Mouse (Mus musculus): ENCODE measurements around the gene Gtpbp1. TPM values are rescaled to one million over a fixed set of nuclear protein-coding genes. Genes with fewer than 3 reads are reported as not detected.
"Not testable (repeated sequence)": the region's sequence is repeated elsewhere in the genome, so short reads cannot be mapped to it uniquely, and the experiment has no call there.

Gtpbp1 gene
- 10 to 100 TPM; 30.3 to 33.2 TPM for total RNA-seq (2021)
- long read RNA-seq, experiment 1, transcript Gtpbp1-201 (12 exons, 3,449 nt): major isoform, 6 of 22 reads
- long read RNA-seq, experiment 1, partial matches to known transcripts: 5 of 22 reads
- long read RNA-seq, experiment 1, other reads (novel, unspliced or antisense): 11 of 22 reads
- long read RNA-seq, experiment 2, partial matches to known transcripts: 7 of 13 reads
- long read RNA-seq, experiment 2, other reads (novel, unspliced or antisense): 4 of 13 reads

DNA sequence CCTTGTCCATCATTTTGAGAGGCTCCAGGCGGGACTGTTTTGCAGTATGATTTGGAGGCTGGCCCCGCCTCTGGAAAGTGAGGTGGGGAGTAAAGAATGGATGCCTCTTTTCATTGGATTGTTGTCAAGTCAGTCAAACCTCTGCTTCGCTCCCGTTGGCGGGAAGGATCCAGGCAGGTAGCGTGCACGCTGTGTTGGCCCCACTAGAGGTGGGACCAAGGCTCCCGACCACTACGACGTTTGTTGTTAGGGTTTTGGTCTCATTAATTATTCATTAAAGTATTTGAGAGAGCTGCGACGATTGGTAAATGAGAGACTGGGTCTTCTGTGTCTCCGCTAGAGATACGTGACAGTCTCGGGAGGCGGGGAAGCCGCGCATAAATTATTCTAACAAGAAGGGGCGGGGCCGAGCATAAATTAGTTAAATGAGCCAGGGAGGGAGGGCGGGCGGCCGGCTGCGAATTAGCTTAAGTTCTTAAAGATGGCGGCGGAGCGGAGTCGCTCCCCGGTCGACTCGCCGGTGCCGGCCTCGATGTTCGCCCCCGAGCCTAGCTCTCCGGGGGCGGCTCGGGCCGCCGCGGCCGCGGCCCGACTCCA lies at the start of gene Gtpbp1:
Gene Gtpbp1, plus strand, starts transcription at position 420 of the 597 bp plus-strand sequence.
- intact Hi-C loops (cut with DNase I): loop anchor here (5.0 kb wide), 1 partner anchor 47 kb away; no protein-coding TSS in a partner anchor
- DNase-seq: peak; percentile 95

DNA sequence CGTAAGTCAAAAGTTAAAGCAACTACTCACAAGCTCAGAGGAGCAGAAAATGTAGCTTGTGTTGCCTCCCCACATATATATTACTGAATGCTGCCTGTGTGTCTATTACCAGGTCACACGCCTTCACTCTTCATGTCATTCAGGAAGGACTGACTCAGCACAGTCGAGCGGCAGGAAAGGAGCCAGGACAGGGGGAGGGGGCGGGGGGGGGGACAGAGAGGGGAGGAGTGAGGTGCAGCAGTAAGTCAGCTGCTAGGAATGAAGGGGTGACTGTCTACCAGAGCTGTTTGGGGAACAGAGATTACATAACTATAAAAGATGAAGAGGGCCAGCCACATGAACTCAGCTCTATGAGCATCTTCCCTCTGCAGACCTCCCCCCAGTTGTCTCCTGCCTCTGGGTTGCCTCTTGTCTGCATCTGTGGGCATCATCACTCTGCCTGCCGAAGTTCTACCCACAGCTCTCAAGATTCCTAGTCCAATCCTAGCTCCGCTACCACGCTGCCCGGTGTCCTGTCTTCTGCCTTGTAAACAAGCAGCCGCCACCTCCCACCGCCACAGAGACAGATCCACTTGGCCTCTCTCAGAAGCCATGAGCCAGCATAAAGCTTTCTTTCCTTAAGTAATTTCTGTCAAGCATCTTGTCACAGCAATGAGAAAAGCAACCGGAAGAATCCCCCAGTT lies 49.4 kb upstream of the Gtpbp1 start:
- intact Hi-C loops (cut with DNase I): no loop called here
- DNase-seq: no peak

DNA sequence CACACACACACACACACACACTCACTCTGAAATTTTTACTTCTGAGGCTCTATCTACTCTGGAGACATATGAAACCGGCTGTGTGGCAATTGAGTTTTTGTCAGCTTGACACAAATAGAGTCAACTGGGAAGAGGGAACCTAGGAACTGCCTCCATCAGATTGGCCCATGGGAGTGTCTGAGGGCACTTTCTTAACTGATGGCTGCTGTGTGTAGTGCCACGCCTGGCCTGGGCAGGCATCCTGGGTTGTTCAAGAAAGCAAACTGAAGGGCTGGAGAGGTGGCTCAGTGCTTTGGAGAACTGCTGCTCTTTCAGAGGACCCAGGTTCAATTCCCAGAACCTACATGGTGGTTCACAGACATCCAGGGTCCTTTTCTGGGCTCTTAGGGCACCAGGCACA lies 45.2 kb upstream of the Gtpbp1 start:
- DNase-seq: no peak
- intact Hi-C loops (cut with DNase I): no loop called here

DNA sequence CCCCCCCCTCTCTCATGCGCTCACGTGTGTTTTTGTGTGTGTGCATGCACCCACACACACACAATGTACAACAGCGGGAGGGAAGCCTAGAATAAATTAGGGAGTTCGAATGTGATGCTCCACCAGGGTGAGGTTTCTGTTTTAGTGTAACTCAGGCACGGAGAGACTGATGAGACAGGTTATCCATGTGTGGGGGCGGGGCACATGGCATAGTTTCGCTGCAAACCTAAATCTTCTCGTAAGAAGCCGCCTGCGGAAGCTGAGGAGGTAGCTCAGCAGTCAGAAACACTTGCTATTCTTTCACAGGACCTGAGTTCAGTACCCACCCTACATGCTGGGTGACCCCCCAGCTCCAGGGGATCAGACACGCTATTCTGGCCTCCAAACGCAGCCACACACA lies 42.5 kb upstream of the Gtpbp1 start:
- DNase-seq: no peak
- intact Hi-C loops (cut with DNase I): no loop called here

GRCm38 (mm10) chr15:79650569-79650968 lies 40.1 kb upstream of the Gtpbp1 start:
- intact Hi-C loops (cut with DNase I): loop anchor here (5.0 kb wide), 1 partner anchor 423 kb away; the partner anchor contains the start of genes Gm49486 and Pick1
- DNase-seq: peak in 1 of 2 experiments; percentile 44

DNA sequence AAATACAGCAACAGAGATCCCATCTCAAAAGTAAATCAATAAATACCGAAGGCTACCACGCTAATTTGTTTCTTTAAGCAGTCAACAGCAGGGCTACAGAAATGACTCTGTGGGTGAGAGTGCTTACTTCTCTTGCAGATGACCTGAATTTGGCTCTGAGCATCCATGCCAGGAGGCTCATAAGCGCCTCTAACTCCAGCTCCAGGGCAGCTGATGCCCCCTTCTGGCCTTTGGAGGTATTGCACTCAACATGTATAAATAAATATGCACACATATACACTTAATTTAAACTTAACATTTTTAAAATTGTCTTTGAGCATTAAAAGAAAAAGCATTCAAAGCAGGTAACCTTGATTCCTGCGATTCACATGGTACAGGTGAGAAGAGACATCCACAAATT lies 39.2 kb upstream of the Gtpbp1 start:
- DNase-seq: no peak
- intact Hi-C loops (cut with DNase I): loop anchor here (5.0 kb wide), 1 partner anchor 424 kb away; the partner anchor contains the start of genes Gm49486 and Pick1

DNA sequence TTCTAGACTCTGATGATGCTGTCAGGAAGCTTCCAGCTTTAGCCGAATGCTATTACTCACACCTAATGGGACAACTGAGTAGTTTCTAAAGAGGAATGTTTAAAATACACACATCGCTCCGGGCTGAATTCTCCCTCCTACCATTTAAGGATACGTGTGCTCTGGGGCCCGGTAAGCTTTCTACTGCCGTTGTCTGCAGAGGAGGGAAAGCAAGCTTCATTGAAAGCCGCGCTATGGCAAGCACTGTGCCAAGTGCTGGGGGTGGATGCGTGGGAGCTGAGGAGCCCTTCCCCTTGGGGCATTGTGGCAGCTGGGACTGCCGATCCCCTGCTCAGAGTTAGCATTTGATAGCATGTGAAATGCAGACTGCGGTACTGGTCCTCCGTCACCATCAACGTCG lies 34.2 kb upstream of the Gtpbp1 start:
- intact Hi-C loops (cut with DNase I): no loop called here

GRCm38 (mm10) chr15:79657837-79658530 lies 32.7 kb upstream of the Gtpbp1 start:
- intact Hi-C loops (cut with DNase I): no loop called here

More for the DNA sequence above, 34.2 kb upstream of the Gtpbp1 start:
- no peak for DNase-seq

GRCm38 (mm10) chr15:79658531-79659375 lies 31.9 kb upstream of the Gtpbp1 start, which contains the start of the genes Fam227a and Cby1:
Fam227a (minus strand) TSS chr15:79658956.
Cby1 (plus strand) TSS chr15:79659199.
- DNase-seq: peak; percentile 97
- intact Hi-C loops (cut with DNase I): no loop called here

More at GRCm38 (mm10) chr15:79657837-79658530, 32.7 kb upstream of the Gtpbp1 start:
- peak; percentile 82 to 84 for DNase-seq

DNA sequence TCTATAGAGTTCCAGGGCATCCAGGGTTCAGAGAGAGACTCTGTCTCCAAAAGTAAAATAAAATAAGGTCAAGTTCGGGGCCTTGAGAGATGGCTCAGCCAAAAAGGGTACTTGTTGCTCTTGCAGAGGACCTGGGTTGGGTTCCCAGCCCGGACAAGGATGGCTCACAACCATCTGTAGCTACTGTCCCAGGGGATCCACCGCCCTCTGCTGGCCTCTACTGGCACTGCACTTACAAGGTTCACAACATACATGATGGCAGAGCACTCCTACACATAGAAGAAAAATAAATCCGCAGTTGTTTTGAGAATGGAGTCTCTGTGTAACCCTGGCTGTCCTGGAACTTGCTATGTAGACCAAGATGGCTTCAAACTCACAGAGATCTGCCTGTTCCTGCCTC lies 28.8 kb upstream of the Gtpbp1 start:
- DNase-seq: peak in 1 of 2 experiments; percentile 42
- intact Hi-C loops (cut with DNase I): no loop called here

DNA sequence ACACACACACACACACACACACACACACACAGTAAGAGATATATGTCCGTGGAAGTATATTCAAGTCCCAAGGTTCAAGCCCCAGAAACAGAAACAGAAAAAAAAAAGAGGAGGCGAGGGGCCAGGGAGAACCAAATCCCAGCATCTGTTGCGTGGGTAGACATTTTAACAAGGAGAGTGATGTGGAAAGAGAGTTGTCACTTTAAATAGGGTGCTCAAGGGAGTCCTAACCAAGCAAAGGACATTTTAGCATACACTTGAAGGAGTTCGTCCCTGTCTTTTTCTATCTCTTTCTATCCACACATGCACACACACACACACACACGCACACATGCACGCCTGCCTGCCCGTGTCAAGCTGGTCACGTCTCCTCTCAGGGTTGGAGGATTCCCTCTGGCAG lies 26.0 kb upstream of the Gtpbp1 start:
- no peak for DNase-seq
- intact Hi-C loops (cut with DNase I): loop anchor here (5.0 kb wide), 1 partner anchor 432 kb away; no protein-coding TSS in a partner anchor

- intact Hi-C loops (cut with DNase I): loop anchor here (5.0 kb wide), 1 partner anchor 437 kb away; no protein-coding TSS in a partner anchor
- DNase-seq: no peak
These were observed 21.4 kb upstream of the Gtpbp1 start for GRCm38 (mm10) chr15:79669195-79669594.

- intact Hi-C loops (cut with DNase I): loop anchor here (2.0 kb wide), 1 partner anchor 16 kb away; the partner anchor contains the start of gene Josd1
- peak; percentile 89 to 92 for DNase-seq
These were observed 20.2 kb upstream of the Gtpbp1 start, which contains the start of gene Tomm22 for GRCm38 (mm10) chr15:79670249-79670971. Tomm22 (plus strand) TSS chr15:79670861.

DNA sequence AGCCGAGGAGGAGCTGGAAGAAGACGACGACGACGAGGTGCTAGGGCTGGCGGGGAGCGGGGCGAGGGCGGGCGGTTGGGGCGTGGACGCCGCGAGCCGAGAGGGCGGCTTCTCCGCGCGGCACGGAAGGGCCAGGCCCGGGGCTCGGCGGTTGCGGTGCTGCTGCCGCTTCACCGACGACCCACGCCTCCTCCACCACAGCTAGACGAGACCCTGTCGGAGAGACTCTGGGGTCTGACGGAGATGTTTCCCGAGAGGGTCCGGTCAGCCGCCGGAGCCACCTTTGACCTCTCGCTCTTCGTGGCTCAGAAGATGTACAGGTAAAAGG lies 19.7 kb upstream of the Gtpbp1 start:
- no peak for DNase-seq
- intact Hi-C loops (cut with DNase I): loop anchor here (2.0 kb wide), 1 partner anchor 16 kb away; the partner anchor contains the start of gene Josd1

GRCm38 (mm10) chr15:79671828-79672348 lies 18.8 kb upstream of the Gtpbp1 start:
- intact Hi-C loops (cut with DNase I): loop anchor here (2.0 kb wide), 1 partner anchor 15 kb away; the partner anchor contains the start of gene Josd1
- DNase-seq: not testable (repeated sequence)

GRCm38 (mm10) chr15:79677936-79678335 lies 12.7 kb upstream of the Gtpbp1 start:
- no peak for DNase-seq
- intact Hi-C loops (cut with DNase I): no loop called here

- DNase-seq: no peak
- intact Hi-C loops (cut with DNase I): no loop called here
These were observed 8.7 kb upstream of the Gtpbp1 start for GRCm38 (mm10) chr15:79681973-79682372.

- intact Hi-C loops (cut with DNase I): no loop called here
These were observed 7.5 kb upstream of the Gtpbp1 start for GRCm38 (mm10) chr15:79683146-79683545.

More at GRCm38 (mm10) chr15:79683146-79683545, 7.5 kb upstream of the Gtpbp1 start:
- DNase-seq: no peak

All from heart, postnatal 14 days (tissue).